Mouse (Mus musculus) liver, embryonic 16.5 days (tissue): ENCODE data around the gene Chd6. TPM values are rescaled to one million over a fixed set of nuclear protein-coding genes. Genes with fewer than 3 reads are reported as not detected.

Source experiments
- ATAC-seq: fragments of 200-750 bp; cut with Nextera tagmentation; 2 replicates; pipeline ENCODE4 v1.8.0; 2017; ENCODE audit warnings: low read depth, mild to moderate bottlenecking, moderate number of reproducible peaks, moderate library complexity
- H3K27ac ChIP-seq: fragments of 300-500 bp; sonication (generic); 2 replicates; pipeline ENCODE4 v1.5.1; 2014; ENCODE audit warnings: mild to moderate bottlenecking, low read length
- H3K27me3 ChIP-seq: fragments of 300-500 bp; sonication (generic); 2 replicates; pipeline ENCODE4 v1.6.1; 2014; ENCODE audit warnings: low read depth, low read length, mixed read lengths; ENCODE audit not compliant: control insufficient read depth, insufficient read depth
- H3K36me3 ChIP-seq: fragments of 300-500 bp; sonication (generic); 2 replicates; pipeline ENCODE4 v1.6.1; 2014; ENCODE audit warnings: mild to moderate bottlenecking; ENCODE audit not compliant: control insufficient read depth, insufficient read depth
- H3K4me1 ChIP-seq: fragments of 300-500 bp; sonication (generic); 2 replicates; pipeline ENCODE4 v1.6.1; 2014; ENCODE audit warnings: low read depth, low read length, mixed read lengths; ENCODE audit not compliant: control insufficient read depth
- H3K4me2 ChIP-seq: fragments of 300-500 bp; sonication (generic); 2 replicates; pipeline ENCODE4 v1.6.1; 2014; ENCODE audit warnings: low read depth, low read length, mixed read lengths
- H3K4me3 ChIP-seq: fragments of 300-500 bp; sonication (generic); 2 replicates; pipeline ENCODE4 v1.5.1; 2014; ENCODE audit warnings: low read depth, mild to moderate bottlenecking, low read length
- H3K9ac ChIP-seq: fragments of 300-500 bp; sonication (generic); 2 replicates; pipeline ENCODE4 v1.6.1; 2014; ENCODE audit warnings: low read depth, low read length
- H3K9me3 ChIP-seq: fragments of 300-500 bp; sonication (generic); replicated peaks from 2 replicates; pipeline ENCODE4 v1.6.1; 2016; ENCODE audit warnings: low read length; ENCODE audit not compliant: control insufficient read depth
- WGBS: fragments of 180-500 bp; shearing (Covaris S2); extraction: QIAGEN DNeasy Blood & Tissue Kit; methylation state at CpG from one replicate; pipeline ENCODE4 v1.1.7; 2014; ENCODE audit not compliant: insufficient replicate concordance; 5-methylcytosine and 5-hydroxymethylcytosine counted together
- polyA plus RNA-seq: library from polyadenylated mRNA; unstranded; fragments of >200 nt; fragmentation: Nextera tagmentation; extraction: Ambion mirVana; gene quantifications from 2 replicates; pipeline ENCODE4 v1.2.1, GENCODE M21; 2015

The Chd6 gene
- polyA plus RNA-seq, 1 experiment from 2014 or later: 4.7 TPM

GRCm38 (mm10) chr2:160932981-160933380 is 175.9 kb downstream of the Chd6 start:
- Histone ChIP-seq H3K36me3 (no peaks in the 10 kb centered on the region), H3K4me3 (no peak overlapping the region), H3K4me1 (no peaks in the 10 kb centered on the region), H3K9ac (no peak overlapping the region), H3K27me3 (no peaks in the 10 kb centered on the region), H3K9me3 (no peaks in the 10 kb centered on the region), H3K4me2 (no peak overlapping the region), H3K27ac (no peak overlapping the region)
- WGBS: 67% methylated on average over 3 of the region's 3 CpGs
- ATAC-seq: no peak

GRCm38 (mm10) chr2:160932325-160932724 is 176.6 kb downstream of the Chd6 start:
- no peaks in the 10 kb centered on the region for H3K27me3 ChIP-seq
- H3K9me3 ChIP-seq: no peaks in the 10 kb centered on the region
- H3K36me3 ChIP-seq: no peaks in the 10 kb centered on the region
- H3K27ac ChIP-seq: no peak overlapping the region
- H3K9ac ChIP-seq: no peak overlapping the region
- no peak for ATAC-seq
- no peak overlapping the region for H3K4me2 ChIP-seq
- no peak overlapping the region for H3K4me3 ChIP-seq
- no peaks in the 10 kb centered on the region for H3K4me1 ChIP-seq
- 73% methylated on average over 8 of the region's 8 CpGs for WGBS

GRCm38 (mm10) chr2:160931378-160931777 is 177.5 kb downstream of the Chd6 start:
- H3K9me3 ChIP-seq: no peaks in the 10 kb centered on the region
- 67% methylated on average over 5 of the region's 5 CpGs for WGBS
- no peaks in the 10 kb centered on the region for H3K36me3 ChIP-seq
- no peak for ATAC-seq
- no peak overlapping the region for H3K4me3 ChIP-seq
- H3K4me2 ChIP-seq: no peak overlapping the region
- H3K9ac ChIP-seq: no peak overlapping the region
- H3K4me1 ChIP-seq: no peaks in the 10 kb centered on the region
- H3K27me3 ChIP-seq: no peaks in the 10 kb centered on the region
- no peak overlapping the region for H3K27ac ChIP-seq

- no peak overlapping the region for H3K9ac ChIP-seq
- no peaks in the 10 kb centered on the region for H3K9me3 ChIP-seq
- WGBS: 60% methylated on average over 9 of the region's 9 CpGs
- no peak overlapping the region for H3K4me3 ChIP-seq
- H3K27ac ChIP-seq: no peak overlapping the region
- H3K4me2 ChIP-seq: no peak overlapping the region
- no peaks in the 10 kb centered on the region for H3K36me3 ChIP-seq
- no peak for ATAC-seq
- H3K4me1 ChIP-seq: no peaks in the 10 kb centered on the region
- H3K27me3 ChIP-seq: no peaks in the 10 kb centered on the region
Observed at GRCm38 (mm10) chr2:160925203-160925602, 183.7 kb downstream of the Chd6 start.

GRCm38 (mm10) chr2:160921285-160921684 is 187.6 kb downstream of the Chd6 start:
- 62% methylated on average over 7 of the region's 7 CpGs for WGBS
- Histone ChIP-seq H3K4me2 (no peak overlapping the region), H3K9me3 (no peaks in the 10 kb centered on the region), H3K4me1 (no peaks in the 10 kb centered on the region), H3K27ac (no peak overlapping the region), H3K27me3 (no peaks in the 10 kb centered on the region), H3K36me3 (no peaks in the 10 kb centered on the region), H3K9ac (no peak overlapping the region), H3K4me3 (no peak overlapping the region)
- no peak for ATAC-seq

GRCm38 (mm10) chr2:160918930-160919215 is 190.0 kb downstream of the Chd6 start:
- no peak overlapping the region for H3K4me3 ChIP-seq
- H3K27me3 ChIP-seq: peaks cover 9% of the 10 kb centered on the region
- H3K36me3 ChIP-seq: no peaks in the 10 kb centered on the region
- H3K9ac ChIP-seq: no peak overlapping the region
- no peaks in the 10 kb centered on the region for H3K9me3 ChIP-seq
- no peak for ATAC-seq
- no peaks in the 10 kb centered on the region for H3K4me1 ChIP-seq
- H3K27ac ChIP-seq: no peak overlapping the region
- no peak overlapping the region for H3K4me2 ChIP-seq
- WGBS: 87% methylated on average over 2 of the region's 2 CpGs

GRCm38 (mm10) chr2:160918154-160918929 is 190.5 kb downstream of the Chd6 start:
- Histone ChIP-seq H3K4me2 (no peak overlapping the region), H3K9me3 (no peaks in the 10 kb centered on the region), H3K4me3 (no peak overlapping the region), H3K27ac (no peak overlapping the region), H3K27me3 (peaks cover 9% of the 10 kb centered on the region), H3K4me1 (no peaks in the 10 kb centered on the region), H3K9ac (no peak overlapping the region), H3K36me3 (no peaks in the 10 kb centered on the region)
- 46% methylated on average over 8 of the region's 8 CpGs for WGBS
- ATAC-seq: no peak

GRCm38 (mm10) chr2:160917313-160917712 is 191.6 kb downstream of the Chd6 start:
- H3K36me3 ChIP-seq: no peaks in the 10 kb centered on the region
- 85% methylated on average over 3 of the region's 3 CpGs for WGBS
- H3K4me1 ChIP-seq: no peaks in the 10 kb centered on the region
- H3K4me3 ChIP-seq: no peak overlapping the region
- H3K4me2 ChIP-seq: no peak overlapping the region
- no peak overlapping the region for H3K27ac ChIP-seq
- H3K9me3 ChIP-seq: no peaks in the 10 kb centered on the region
- no peak for ATAC-seq
- no peak overlapping the region for H3K9ac ChIP-seq
- H3K27me3 ChIP-seq: peaks cover 19% of the 10 kb centered on the region

- ATAC-seq: no peak
- Histone ChIP-seq H3K27ac (no peak overlapping the region), H3K9ac (no peak overlapping the region), H3K4me2 (no peak overlapping the region), H3K4me3 (no peak overlapping the region), H3K9me3 (no peaks in the 10 kb centered on the region), H3K36me3 (no peaks in the 10 kb centered on the region), H3K4me1 (no peaks in the 10 kb centered on the region), H3K27me3 (peaks cover 25% of the 10 kb centered on the region)
- WGBS: 69% methylated on average over 8 of the region's 8 CpGs
Observed at GRCm38 (mm10) chr2:160916714-160917113, 192.2 kb downstream of the Chd6 start.
